Mouse (Mus musculus): ENCODE results near the gene Col19a1.

DNA sequence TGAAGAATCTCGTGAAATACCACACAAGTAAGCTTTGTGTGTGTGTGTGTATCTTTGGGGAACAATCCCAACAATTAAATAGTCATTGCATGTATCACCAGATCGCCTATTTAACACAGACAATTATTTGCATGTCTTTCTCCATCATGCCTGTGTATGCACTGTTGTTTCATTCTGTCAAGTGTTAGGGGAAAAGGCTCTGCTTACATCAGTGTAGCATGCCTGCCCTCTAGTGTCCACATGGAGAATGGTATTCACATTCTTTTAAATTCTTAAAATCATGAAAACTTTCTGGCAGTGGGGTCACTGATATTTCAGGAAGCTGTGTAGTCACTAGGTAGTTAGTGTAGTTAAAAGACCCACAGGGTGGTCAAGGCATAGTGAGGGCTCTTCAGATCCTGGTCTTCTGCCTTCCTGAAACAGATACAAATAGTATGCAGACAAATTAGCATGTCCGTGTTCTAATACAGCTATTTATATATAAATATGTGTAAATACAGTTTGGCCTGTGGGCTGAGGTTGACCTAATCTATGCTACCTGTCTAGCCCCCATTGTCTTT is 338.1 kb downstream of the Col19a1 start:
- peak; percentile 26; the same call in 1 of the 2 replicates for TF ChIP-seq CTCF (IDR thresholded peaks at IDR 0.05; ENCODE audit: insufficient read depth, low read length)
- no peak for TF ChIP-seq POLR2A (IDR thresholded peaks at IDR 0.05; ENCODE audit: borderline replicate concordance, extremely low read depth, low read depth, low read length)

Data from lung, adult 2 months (tissue).